Mouse (Mus musculus) cortical plate, adult 2 months (tissue): ENCODE measurements around the gene 4930572O03Rik. TPM values are rescaled to one million over a fixed set of nuclear protein-coding genes. Genes with fewer than 3 reads are reported as not detected.
"Not testable (repeated sequence)": the region's sequence is repeated elsewhere in the genome, so short reads cannot be mapped to it uniquely, and the experiment has no call there.

Experiments used
- H3K27ac ChIP-seq: fragments of 200-500 bp; 2 replicates; pipeline ENCODE4 v1.5.1; 2012; ENCODE audit warnings: low read length, control low read depth, inconsistent platforms; ENCODE audit not compliant: insufficient read depth
- H3K4me1 ChIP-seq: fragments of 200-500 bp; 2 replicates; pipeline ENCODE4 v1.6.1; 2011; ENCODE audit warnings: low read length; ENCODE audit not compliant: control insufficient read depth, insufficient read depth
- H3K4me3 ChIP-seq: fragments of 200-500 bp; 2 replicates; pipeline ENCODE4 v1.5.1; 2011; ENCODE audit warnings: mild to moderate bottlenecking, low read length, control low read depth; ENCODE audit not compliant: insufficient read depth
- polyA plus RNA-seq: library from polyadenylated mRNA; depleted of rRNA; stranded (reverse); fragments of >200 nt; gene quantifications from 2 replicates; pipeline ENCODE4 v1.2.3, GENCODE M21; 2012; rRNA removed

The 4930572O03Rik gene
- polyA plus RNA-seq = not detected in 2 replicates

- not testable (repeated sequence) for H3K4me1 ChIP-seq, H3K27ac ChIP-seq, H3K4me3 ChIP-seq
Measured at GRCm38 (mm10) chr5:15656959-15657358, at the start of gene 4930572O03Rik. TSS of gene 4930572O03Rik (minus strand) at chr5:15657059.

GRCm38 (mm10) chr5:15702891-15703290 is 46.0 kb upstream of the 4930572O03Rik start:
- not testable (repeated sequence) for H3K27ac ChIP-seq

GRCm38 (mm10) chr5:15697719-15698118 is 40.9 kb upstream of the 4930572O03Rik start:
- not testable (repeated sequence) for H3K4me3 ChIP-seq, H3K27ac ChIP-seq, H3K4me1 ChIP-seq

More at GRCm38 (mm10) chr5:15702891-15703290, 46.0 kb upstream of the 4930572O03Rik start:
- H3K4me3 ChIP-seq, H3K4me1 ChIP-seq: not testable (repeated sequence)

GRCm38 (mm10) chr5:15691849-15692248 is 35.0 kb upstream of the 4930572O03Rik start:
- H3K4me1 ChIP-seq, H3K4me3 ChIP-seq, H3K27ac ChIP-seq: not testable (repeated sequence)

GRCm38 (mm10) chr5:15690822-15691221 is 34.0 kb upstream of the 4930572O03Rik start:
- H3K4me1 ChIP-seq, H3K4me3 ChIP-seq, H3K27ac ChIP-seq: not testable (repeated sequence)

GRCm38 (mm10) chr5:15689659-15690213 is 32.9 kb upstream of the 4930572O03Rik start:
- not testable (repeated sequence) for H3K4me3 ChIP-seq, H3K4me1 ChIP-seq, H3K27ac ChIP-seq

- H3K4me1 ChIP-seq, H3K27ac ChIP-seq, H3K4me3 ChIP-seq: not testable (repeated sequence)
Measured at GRCm38 (mm10) chr5:15688874-15689658, 32.2 kb upstream of the 4930572O03Rik start.

- H3K27ac ChIP-seq, H3K4me1 ChIP-seq, H3K4me3 ChIP-seq: not testable (repeated sequence)
Measured at GRCm38 (mm10) chr5:15681301-15682035, 24.6 kb upstream of the 4930572O03Rik start.

- not testable (repeated sequence) for H3K4me3 ChIP-seq, H3K27ac ChIP-seq, H3K4me1 ChIP-seq
Measured at GRCm38 (mm10) chr5:15679980-15680949, 23.4 kb upstream of the 4930572O03Rik start.

- H3K4me1 ChIP-seq, H3K4me3 ChIP-seq, H3K27ac ChIP-seq: not testable (repeated sequence)
Measured at GRCm38 (mm10) chr5:15678907-15679306, 22.0 kb upstream of the 4930572O03Rik start.

- H3K4me3 ChIP-seq, H3K4me1 ChIP-seq, H3K27ac ChIP-seq: not testable (repeated sequence)
Measured at GRCm38 (mm10) chr5:15677750-15678149, 20.9 kb upstream of the 4930572O03Rik start.

GRCm38 (mm10) chr5:15674429-15675244 is 17.8 kb upstream of the 4930572O03Rik start:
- H3K27ac ChIP-seq, H3K4me1 ChIP-seq, H3K4me3 ChIP-seq: not testable (repeated sequence)

- not testable (repeated sequence) for H3K4me3 ChIP-seq, H3K4me1 ChIP-seq, H3K27ac ChIP-seq
Measured at GRCm38 (mm10) chr5:15673989-15674388, 17.1 kb upstream of the 4930572O03Rik start.

- H3K27ac ChIP-seq, H3K4me3 ChIP-seq, H3K4me1 ChIP-seq: not testable (repeated sequence)
Measured at GRCm38 (mm10) chr5:15670789-15671188, 13.9 kb upstream of the 4930572O03Rik start.
